Mouse (Mus musculus): ENCODE results near the gene Gne.

Gene Gne

GRCm38 (mm10) chr4:44083945-44084344 lies at the start of gene Gne:
Gene Gne (minus strand): TSS chr4:44084177.
- no peak for DNase-seq (ENCODE audit: low read depth, low spot score)

DNA sequence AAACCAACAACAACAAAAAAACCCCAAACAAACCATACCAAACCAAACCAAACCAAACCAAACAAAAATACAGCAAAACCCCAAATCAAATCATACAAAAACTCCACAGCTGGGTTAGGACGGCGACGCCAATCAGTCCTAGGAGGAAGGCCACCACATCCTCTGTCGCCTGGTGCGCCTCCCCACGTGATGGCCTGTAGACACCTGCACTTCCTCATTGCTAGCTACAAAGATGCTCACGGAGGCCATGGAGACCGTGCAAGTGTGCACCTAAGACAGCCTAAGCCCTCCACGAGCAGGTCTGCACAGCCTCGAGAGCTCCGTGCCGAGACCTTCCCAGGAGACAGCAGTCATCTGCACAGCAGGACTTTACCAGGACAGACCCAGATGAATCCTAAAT lies 42.8 kb upstream of the Gne start:
- no peak for DNase-seq (ENCODE audit: low read depth, low spot score)

DNA sequence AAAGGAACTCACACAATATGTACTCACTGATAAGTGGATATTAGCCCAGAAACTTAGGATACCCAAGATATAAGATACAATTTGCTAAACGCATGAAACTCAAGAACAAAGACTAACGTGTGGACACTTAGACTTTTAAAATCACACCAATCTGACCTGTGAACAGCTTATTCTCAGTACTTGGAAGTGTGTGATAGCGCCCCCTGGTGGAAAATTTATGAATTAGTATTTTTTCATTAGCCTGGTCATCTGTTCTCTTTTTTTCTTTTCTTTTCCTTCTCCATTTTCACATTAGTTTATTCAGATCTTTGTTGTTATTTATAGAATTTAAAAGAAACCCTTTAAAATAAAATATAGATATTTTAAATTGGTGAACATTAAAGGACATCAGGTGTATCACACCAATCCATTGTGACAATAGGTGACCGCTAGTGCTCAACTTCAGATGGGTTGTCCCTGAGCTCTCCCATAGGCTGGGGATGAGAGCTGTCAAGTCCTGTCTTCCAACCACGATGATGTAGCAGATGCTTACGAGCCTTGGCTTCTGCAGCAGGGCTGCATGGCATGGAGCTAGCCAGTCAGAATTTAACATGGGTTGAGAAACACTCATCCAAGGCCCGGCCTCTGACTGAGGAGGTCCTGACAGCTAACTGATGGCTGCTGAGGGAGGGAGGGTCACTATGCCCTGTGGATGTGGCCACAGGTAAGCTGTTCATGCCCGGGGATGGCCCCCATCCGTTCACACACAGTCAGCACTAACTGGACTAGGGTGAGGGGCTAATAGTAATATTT lies 35.6 kb upstream of the Gne start:
- DNase-seq (ENCODE audit: low read depth, low spot score), result peak; percentile 43

- no peak for DNase-seq (ENCODE audit: low read depth, low spot score)
Measured at GRCm38 (mm10) chr4:44115046-44115445, 31.1 kb upstream of the Gne start.

GRCm38 (mm10) chr4:44113393-44114138 lies 29.6 kb upstream of the Gne start:
- no peak for DNase-seq (ENCODE audit: low read depth, low spot score)

- DNase-seq (ENCODE audit: low read depth, low spot score), result no peak
Measured at GRCm38 (mm10) chr4:44112741-44113140, 28.8 kb upstream of the Gne start.

GRCm38 (mm10) chr4:44110771-44111170 lies 26.8 kb upstream of the Gne start:
- no peak for DNase-seq (ENCODE audit: low read depth, low spot score)

DNA sequence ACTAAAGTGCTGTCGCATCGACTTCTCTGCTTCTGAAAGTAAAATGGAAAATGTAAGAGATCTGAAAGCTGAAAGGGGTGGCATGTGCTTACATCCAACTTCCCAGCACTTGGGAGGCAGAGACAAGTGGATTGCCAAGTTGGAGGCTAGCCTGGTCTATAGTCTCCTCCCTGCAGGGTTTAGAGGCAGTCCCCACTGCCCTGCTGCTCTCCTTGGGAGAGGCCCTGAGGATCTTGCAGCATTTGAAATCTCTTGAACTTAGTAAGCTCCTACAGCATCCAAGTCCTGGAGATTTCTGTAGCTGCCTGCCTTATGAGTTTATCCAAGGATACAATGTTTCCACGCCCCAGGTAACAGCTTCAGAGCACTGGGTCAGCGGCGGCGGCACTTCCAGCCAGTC lies 24.3 kb upstream of the Gne start:
- no peak for DNase-seq (ENCODE audit: low read depth, low spot score)

DNA sequence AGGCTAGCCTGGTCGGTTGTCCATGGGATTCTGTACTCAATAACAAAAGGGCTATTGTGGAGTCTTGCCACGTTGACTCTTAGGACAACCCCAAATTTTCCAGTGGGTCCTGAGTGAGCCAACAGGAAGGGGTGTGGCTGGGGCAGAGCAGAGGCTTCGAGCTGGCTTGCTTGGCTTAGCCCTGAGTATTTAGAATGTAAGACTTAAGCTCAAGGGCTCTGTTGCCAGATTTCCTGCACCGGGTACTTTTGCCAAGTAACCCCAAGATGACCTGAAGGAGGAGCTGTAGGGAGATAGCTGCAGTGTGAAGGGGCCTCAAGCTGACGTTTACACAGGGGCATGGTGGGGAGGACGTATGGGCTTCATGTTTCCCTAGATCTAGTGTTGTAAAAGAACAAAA lies 23.4 kb upstream of the Gne start:
- no peak for DNase-seq (ENCODE audit: low read depth, low spot score)

GRCm38 (mm10) chr4:44106297-44106821 lies 22.4 kb upstream of the Gne start:
- no peak for DNase-seq (ENCODE audit: low read depth, low spot score)

DNA sequence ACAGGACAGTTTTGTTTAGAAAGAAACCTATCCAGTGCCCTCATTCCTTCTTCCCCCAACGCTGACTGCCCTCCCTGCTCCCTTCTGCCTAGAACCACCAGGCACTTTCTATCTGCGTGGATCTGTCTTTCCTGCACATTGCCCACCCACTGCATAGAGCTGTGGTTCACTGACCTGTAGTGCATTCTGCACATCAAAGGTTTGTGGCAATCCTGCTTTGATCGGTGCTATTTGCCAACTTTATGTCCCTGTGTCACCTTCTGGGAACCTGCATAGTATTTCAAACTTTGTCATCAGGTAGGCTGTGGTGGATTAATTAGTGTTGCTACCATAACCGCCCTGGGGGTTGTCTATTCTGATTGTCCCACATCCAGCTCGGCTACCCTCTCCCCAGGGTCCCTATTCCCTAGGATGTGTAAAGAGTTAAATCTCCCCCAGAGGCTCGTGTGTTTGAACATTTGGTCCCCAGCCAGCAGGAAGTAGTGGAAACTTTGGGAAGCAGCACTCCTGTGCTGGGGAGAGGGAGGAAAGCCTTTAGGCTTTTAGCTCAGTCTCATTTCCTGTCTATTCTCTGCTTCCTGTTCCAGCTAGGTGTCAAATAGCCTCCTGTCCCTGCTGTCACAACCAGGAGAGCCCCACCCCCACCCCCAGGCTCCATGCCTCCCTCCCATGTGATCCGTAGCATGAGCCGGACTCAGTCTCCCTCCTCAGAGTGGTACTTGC lies 20.4 kb upstream of the Gne start:
- no peak for DNase-seq (ENCODE audit: low read depth, low spot score)

GRCm38 (mm10) chr4:44103620-44104019 lies 19.6 kb upstream of the Gne start:
- DNase-seq (ENCODE audit: low read depth, low spot score), result no peak

DNA sequence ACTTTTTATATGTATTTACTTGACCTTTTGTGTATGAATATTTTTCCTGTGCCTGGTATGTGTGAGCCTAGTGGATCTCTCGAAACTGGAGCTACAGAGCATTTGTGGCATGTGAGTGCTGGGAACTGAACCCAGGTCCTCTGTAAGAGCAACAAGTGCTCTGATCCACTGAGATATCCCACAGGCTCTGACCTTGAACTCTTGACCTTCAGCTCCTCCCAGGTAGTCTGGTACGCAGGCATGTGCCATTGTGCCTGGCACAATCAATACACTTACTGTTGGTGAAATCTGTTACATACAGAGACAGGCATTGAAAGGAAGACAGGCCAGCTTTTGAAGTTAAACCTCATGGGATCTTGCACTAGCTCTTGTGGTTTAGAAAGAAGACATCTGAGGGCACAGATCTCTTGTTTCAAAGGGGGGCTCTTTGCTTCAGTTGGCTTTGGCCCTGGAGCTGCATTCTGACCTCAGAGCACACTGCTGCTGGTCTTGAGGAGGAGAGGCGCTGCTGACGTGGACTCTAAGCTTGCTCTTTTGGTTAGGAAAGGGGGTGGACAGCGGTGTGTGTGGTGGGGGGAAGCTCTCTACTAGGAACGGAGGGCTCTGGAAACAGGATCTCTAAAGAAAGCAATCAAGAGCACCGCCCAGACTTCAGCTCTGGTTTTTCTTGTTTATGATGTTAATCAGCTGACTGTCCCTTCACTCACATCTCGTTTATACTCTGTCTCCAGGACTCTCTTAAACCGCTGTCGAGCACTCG lies 13.8 kb upstream of the Gne start:
- DNase-seq (ENCODE audit: low read depth, low spot score), result no peak

- no peak for DNase-seq (ENCODE audit: low read depth, low spot score)
Measured at GRCm38 (mm10) chr4:44094475-44094874, 10.5 kb upstream of the Gne start.

DNA sequence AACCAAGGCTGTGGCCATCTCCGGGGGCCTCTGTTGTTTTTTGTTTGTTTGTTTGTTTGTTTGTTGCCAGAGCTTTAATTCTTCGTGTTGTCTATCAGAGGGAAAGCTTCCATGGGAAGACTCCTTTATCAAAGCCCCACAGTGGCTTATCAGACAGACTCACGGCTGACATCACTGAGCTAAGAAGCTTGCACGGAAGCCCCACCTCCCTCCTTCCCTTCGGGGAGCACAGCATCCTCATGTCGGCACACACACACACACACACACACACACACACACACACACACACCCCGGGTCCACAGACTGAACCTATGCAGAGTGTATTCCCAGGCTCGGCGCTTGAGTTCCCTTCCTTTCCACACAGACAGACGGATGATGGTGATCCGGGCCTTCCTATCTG lies 8.4 kb upstream of the Gne start:
- peak; percentile 17 for DNase-seq (ENCODE audit: low read depth, low spot score)

- no peak for DNase-seq (ENCODE audit: low read depth, low spot score)
Measured at GRCm38 (mm10) chr4:44085566-44085965, 1.6 kb upstream of the Gne start.

- DNase-seq (ENCODE audit: low read depth, low spot score), result no peak
Measured at GRCm38 (mm10) chr4:44084602-44085325, 787 bp upstream of the Gne start.

DNA sequence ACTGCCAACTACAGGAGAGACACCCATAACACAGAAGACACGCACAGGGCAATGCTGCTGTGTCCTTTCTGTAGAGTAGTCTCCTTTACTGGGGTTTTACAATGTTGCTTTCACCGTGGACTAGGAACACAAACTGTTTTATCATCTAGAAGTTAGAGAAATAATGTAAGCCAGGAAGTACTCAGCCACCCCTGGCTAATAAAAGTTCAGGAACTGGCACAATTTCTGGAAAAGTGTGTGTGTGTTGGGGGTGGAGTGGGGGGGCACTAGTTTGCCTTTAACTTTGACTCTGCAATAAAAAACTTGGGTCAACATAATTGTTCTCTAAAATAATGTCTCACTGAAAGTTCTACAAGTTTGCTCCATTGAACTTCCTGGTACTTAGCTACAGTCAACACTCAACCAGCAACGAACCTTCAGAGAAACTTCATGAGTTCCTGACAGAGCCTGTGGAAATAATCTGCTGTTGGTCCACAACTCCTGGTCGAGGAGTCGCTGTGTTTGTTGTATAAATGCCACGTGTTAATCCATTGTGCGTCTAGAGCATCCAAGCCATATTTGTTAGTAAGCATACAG lies 5.5 kb downstream of the Gne start:
- DNase-seq (ENCODE audit: low read depth, low spot score), result no peak

- DNase-seq (ENCODE audit: low read depth, low spot score), result no peak
Measured at GRCm38 (mm10) chr4:44074422-44074821, 9.6 kb downstream of the Gne start.

DNA sequence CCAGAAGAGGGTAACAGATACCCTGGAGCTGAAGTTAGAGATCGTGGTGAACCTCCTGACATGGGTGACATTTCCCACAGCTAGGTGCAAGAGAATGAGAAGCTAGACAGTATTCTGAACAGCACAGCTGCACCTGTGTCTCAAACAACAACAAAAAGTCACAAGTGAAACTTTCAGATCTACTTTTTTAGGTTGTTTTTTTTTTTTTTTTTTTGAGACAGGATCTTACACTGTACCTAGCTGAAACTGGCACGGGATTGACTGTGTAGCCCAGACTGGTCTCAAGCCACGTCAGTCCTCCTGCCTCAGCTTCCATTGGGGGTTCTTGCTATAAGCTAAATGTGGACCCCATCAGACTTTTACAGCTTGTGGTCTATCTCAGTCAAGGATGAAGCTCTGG lies 10.2 kb downstream of the Gne start:
- no peak for DNase-seq (ENCODE audit: low read depth, low spot score)
